Mouse (Mus musculus): ENCODE measurements at regions not wholly inside any gene's neighbourhood (a gene's known extent, or its start where the extent isn't known, plus 50 kb on each side); places are given as distances from the start of the nearest gene placed in this dataset.

- no peak for DNase-seq
Measured at GRCm38 (mm10) chr15:38609522-38609921, 1184.2 kb downstream of the 4930447A16Rik start.
